Mouse (Mus musculus) hindbrain, embryonic 13.5 days (tissue): ENCODE measurements around the gene Aldob. TPM values are rescaled to one million over a fixed set of nuclear protein-coding genes. Genes with fewer than 3 reads are reported as not detected.
"Not testable (repeated sequence)": the region's sequence is repeated elsewhere in the genome, so short reads cannot be mapped to it uniquely, and the experiment has no call there.

Experiments used
- ATAC-seq: fragments of 200-750 bp; cut with Nextera tagmentation; 2 replicates; pipeline ENCODE4 v1.8.0; 2017; ENCODE audit warnings: moderate TSS enrichment; ENCODE audit not compliant: low FRiP score
- H3K27ac ChIP-seq: fragments of 300-500 bp; sonication (generic); 2 replicates; pipeline ENCODE4 v1.5.1; 2015; ENCODE audit warnings: inconsistent platforms, mild to moderate bottlenecking, moderate library complexity
- H3K27me3 ChIP-seq: fragments of 300-500 bp; sonication (generic); 2 replicates; pipeline ENCODE4 v1.6.1; 2015; ENCODE audit warnings: mild to moderate bottlenecking, inconsistent platforms
- H3K36me3 ChIP-seq: fragments of 300-500 bp; sonication (generic); 2 replicates; pipeline ENCODE4 v1.6.1; 2015; ENCODE audit warnings: mild to moderate bottlenecking, inconsistent platforms
- H3K4me1 ChIP-seq: fragments of 300-500 bp; sonication (generic); replicated peaks from 2 replicates; pipeline ENCODE4 v1.6.1; 2015; ENCODE audit warnings: inconsistent platforms
- H3K4me2 ChIP-seq: fragments of 300-500 bp; sonication (generic); 2 replicates; pipeline ENCODE4 v1.6.1; 2015; ENCODE audit warnings: inconsistent platforms, mild to moderate bottlenecking, moderate library complexity
- H3K4me3 ChIP-seq: fragments of 300-500 bp; sonication (generic); 2 replicates; pipeline ENCODE4 v1.5.1; 2015; ENCODE audit warnings: mild to moderate bottlenecking, inconsistent platforms
- H3K9ac ChIP-seq: fragments of 300-500 bp; sonication (generic); 2 replicates; pipeline ENCODE4 v1.6.1; 2015; ENCODE audit warnings: mild to moderate bottlenecking, inconsistent platforms
- H3K9me3 ChIP-seq: fragments of 300-500 bp; sonication (generic); 2 replicates; pipeline ENCODE4 v1.6.1; 2016; ENCODE audit warnings: inconsistent platforms
- WGBS: fragments of 180-500 bp; shearing (Covaris S2); methylation state at CpG from one replicate; pipeline ENCODE4 v1.1.7; 2015; 5-methylcytosine and 5-hydroxymethylcytosine counted together
- polyA plus RNA-seq: library from polyadenylated mRNA; unstranded; fragments of >200 nt; fragmentation: Nextera tagmentation; extraction: Ambion mirVana; gene quantifications from 2 replicates; pipeline ENCODE4 v1.2.1, GENCODE M21; 2015

The Aldob gene
- polyA plus RNA-seq, 1 experiment from 2014 or later, result not detected

GRCm38 (mm10) chr4:49521346-49521745 lies 28.0 kb downstream of the Aldob start:
- no peaks in the 10 kb centered on the region for H3K9me3 ChIP-seq
- peak overlapping the region; percentile 61 for H3K4me3 ChIP-seq
- peaks cover 24% of the 10 kb centered on the region for H3K36me3 ChIP-seq
- H3K9ac ChIP-seq, result peak overlapping the region; percentile 84
- peak overlapping the region; percentile 79 for H3K4me2 ChIP-seq
- no peaks in the 10 kb centered on the region for H3K27me3 ChIP-seq
- H3K4me1 ChIP-seq, result peaks cover 37% of the 10 kb centered on the region
- H3K27ac ChIP-seq, result peak overlapping the region; percentile 52; the same call in 1 of the 2 replicates
- peak; percentile 81 for ATAC-seq
- WGBS, result under 1% methylated on average over 17 of the region's 17 CpGs

DNA sequence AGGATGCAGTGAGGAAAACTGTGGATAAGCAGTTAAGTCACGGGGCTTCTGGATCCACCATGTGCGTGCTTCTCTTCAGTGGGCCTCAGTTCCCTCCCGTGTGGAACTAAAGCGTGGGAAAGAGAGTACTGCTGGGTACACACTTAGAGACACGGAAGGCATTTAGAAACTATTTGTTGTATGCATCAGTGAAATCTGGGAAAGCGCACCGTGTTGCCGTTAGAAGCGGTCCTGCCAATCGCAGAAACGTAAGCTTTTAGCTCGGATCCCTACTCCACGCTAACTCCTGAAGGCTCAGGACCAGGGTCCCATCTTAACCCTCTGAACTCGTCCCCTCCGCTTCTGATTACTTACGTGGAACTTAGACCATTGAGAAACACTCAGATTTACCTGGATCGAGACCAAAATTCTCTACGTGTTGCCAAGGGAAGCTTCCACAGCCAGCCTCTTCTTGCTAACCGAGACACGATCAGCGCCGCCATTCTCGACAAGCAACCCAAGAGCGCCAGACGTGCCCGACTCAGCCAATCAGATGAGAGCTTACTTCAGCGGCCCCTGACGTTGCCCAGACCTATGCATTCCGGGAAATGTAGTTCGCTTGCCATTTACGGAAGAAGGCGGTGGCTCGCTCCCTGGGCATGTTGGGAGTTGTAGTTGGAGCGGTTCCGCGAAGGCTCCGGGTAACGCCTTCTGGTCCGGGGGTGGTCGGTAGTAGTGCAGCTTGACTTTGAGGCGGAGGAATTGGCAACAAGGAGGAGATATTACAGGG lies 28.6 kb downstream of the Aldob start, which contains the start of the genes Mrpl50 and Zfp189:
Gene Mrpl50 (minus strand): TSS at position 522 of the 769 bp plus-strand sequence.
Gene Zfp189 (plus strand): TSS at position 605 of the 769 bp plus-strand sequence.
- H3K27ac ChIP-seq, result peak within 1 kb of the TSS; percentile 69
- H3K4me2 ChIP-seq, result peak within 1 kb of the TSS; percentile 79
- peaks cover 37% of the 10 kb centered on the region for H3K4me1 ChIP-seq
- peaks cover 18% of the 10 kb centered on the region for H3K36me3 ChIP-seq
- ATAC-seq, result peak; percentile 99
- H3K4me3 ChIP-seq, result peak within 1 kb of the TSS; percentile 61
- H3K9ac ChIP-seq, result peak within 1 kb of the TSS; percentile 84
- no peaks in the 10 kb centered on the region for H3K9me3 ChIP-seq
- H3K27me3 ChIP-seq, result no peaks in the 10 kb centered on the region
- under 1% methylated on average over 41 of the region's 41 CpGs for WGBS

- H3K9me3 ChIP-seq, result no peaks in the 10 kb centered on the region
- no peak overlapping the region for H3K9ac ChIP-seq
- H3K4me2 ChIP-seq, result peak overlapping the region; percentile 64
- no peak for ATAC-seq
- H3K4me1 ChIP-seq, result peaks cover 37% of the 10 kb centered on the region
- peaks cover 15% of the 10 kb centered on the region for H3K36me3 ChIP-seq
- no peak overlapping the region for H3K27ac ChIP-seq
- WGBS, result 76% methylated on average over 5 of the region's 5 CpGs
- no peak overlapping the region for H3K4me3 ChIP-seq
- no peaks in the 10 kb centered on the region for H3K27me3 ChIP-seq
These were observed 29.9 kb downstream of the Aldob start for GRCm38 (mm10) chr4:49519476-49519875.

GRCm38 (mm10) chr4:49514441-49514840 lies 34.9 kb downstream of the Aldob start:
- Histone ChIP-seq H3K27ac (no peak overlapping the region), H3K4me2 (no peak overlapping the region), H3K9me3 (no peaks in the 10 kb centered on the region), H3K4me1 (peaks cover 15% of the 10 kb centered on the region), H3K9ac (no peak overlapping the region), H3K27me3 (no peaks in the 10 kb centered on the region), H3K36me3 (peaks cover 24% of the 10 kb centered on the region), H3K4me3 (no peak overlapping the region)
- 99% methylated on average over 6 of the region's 6 CpGs for WGBS
- ATAC-seq, result no peak

- Histone ChIP-seq H3K4me1 (0 out of 2 replicates have a peak, but pooled peaks cover 5% of the 10 kb centered on the region), H3K27ac (no peak overlapping the region), H3K9ac (no peak overlapping the region), H3K27me3 (no peaks in the 10 kb centered on the region), H3K9me3 (no peaks in the 10 kb centered on the region), H3K4me2 (no peak overlapping the region), H3K36me3 (peaks cover 24% of the 10 kb centered on the region), H3K4me3 (no peak overlapping the region)
- ATAC-seq, result no peak
- 94% methylated on average over 4 of the region's 4 CpGs for WGBS
These were observed 36.7 kb downstream of the Aldob start for GRCm38 (mm10) chr4:49512636-49513035.

DNA sequence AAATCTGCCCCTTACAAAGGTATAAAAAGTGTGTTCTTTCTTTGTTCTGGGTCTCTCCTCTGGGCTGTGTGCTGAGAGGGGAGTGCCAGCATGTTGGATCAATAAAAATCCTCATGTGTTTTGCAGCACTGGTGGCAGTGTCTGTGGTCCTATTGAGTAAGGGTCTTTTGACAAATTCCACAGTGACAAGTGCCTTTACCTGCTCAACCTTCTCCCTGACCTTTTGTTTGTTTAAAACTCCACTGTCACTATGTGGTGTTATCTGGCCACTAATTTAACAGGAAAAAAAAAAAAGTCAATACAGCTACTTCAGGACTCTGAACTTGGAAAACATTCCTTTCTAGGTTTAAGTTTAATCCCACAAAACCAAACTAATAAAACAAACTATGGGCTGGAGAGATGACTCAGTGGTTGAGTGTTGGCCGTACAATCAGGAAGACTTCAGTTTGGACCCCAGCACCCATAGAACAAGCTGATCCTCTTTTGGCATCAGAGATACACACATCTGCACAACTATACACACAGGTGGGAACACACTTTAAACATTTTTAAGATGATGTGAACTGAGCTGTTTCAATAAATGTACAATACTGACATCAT lies 39.0 kb downstream of the Aldob start:
- not testable (repeated sequence) for H3K4me3 ChIP-seq, H3K27ac ChIP-seq, H3K4me1 ChIP-seq, H3K9ac ChIP-seq, ATAC-seq, H3K9me3 ChIP-seq, H3K27me3 ChIP-seq, H3K4me2 ChIP-seq
- peaks cover 24% of the 10 kb centered on the region for H3K36me3 ChIP-seq
- WGBS, result 100% methylated on average over 1 of the region's 1 CpGs

DNA sequence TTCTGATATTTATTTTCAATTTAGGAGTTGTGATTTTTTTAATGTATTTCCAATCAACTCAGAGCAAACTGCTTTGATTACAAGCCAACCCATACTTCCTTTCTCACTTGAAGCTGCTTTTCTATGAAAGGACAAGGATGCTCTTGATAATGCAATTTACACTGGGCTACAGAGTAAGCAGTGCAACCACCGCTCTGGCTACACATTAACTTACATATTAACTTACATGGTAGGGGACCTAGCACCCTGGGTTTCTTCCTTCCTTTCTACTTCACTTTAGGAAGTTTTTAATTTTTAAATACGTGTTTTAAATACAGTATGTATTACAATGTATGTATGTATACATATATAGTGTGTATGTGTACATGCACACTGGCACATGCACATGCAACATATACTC lies 40.2 kb downstream of the Aldob start:
- 93% methylated on average over 2 of the region's 2 CpGs for WGBS
- Histone ChIP-seq H3K4me3 (no peak overlapping the region), H3K36me3 (peaks cover 22% of the 10 kb centered on the region), H3K9ac (no peak overlapping the region), H3K27me3 (no peaks in the 10 kb centered on the region), H3K9me3 (no peaks in the 10 kb centered on the region), H3K27ac (no peak overlapping the region), H3K4me1 (no peaks in the 10 kb centered on the region), H3K4me2 (no peak overlapping the region)
- ATAC-seq, result no peak

GRCm38 (mm10) chr4:49506386-49506785 lies 43.0 kb downstream of the Aldob start, which contains the start of gene Baat:
Baat (minus strand) TSS chr4:49506557.
- no peak for ATAC-seq
- H3K9me3 ChIP-seq, result no peaks in the 10 kb centered on the region
- H3K4me3 ChIP-seq, result no peak within 1 kb of the TSS
- no peaks in the 10 kb centered on the region for H3K36me3 ChIP-seq
- H3K27me3 ChIP-seq, result no peaks in the 10 kb centered on the region
- no peak within 1 kb of the TSS for H3K4me2 ChIP-seq
- H3K9ac ChIP-seq, result no peak within 1 kb of the TSS
- H3K4me1 ChIP-seq, result no peaks in the 10 kb centered on the region
- no peak within 1 kb of the TSS for H3K27ac ChIP-seq
- WGBS, result 82% methylated on average over 3 of the region's 3 CpGs

GRCm38 (mm10) chr4:49503563-49503962 lies 45.8 kb downstream of the Aldob start:
- H3K27me3 ChIP-seq, result no peaks in the 10 kb centered on the region
- ATAC-seq, result no peak
- H3K36me3 ChIP-seq, result no peaks in the 10 kb centered on the region
- no peak overlapping the region for H3K4me2 ChIP-seq
- 88% methylated on average over 1 of the region's 1 CpGs for WGBS
- no peaks in the 10 kb centered on the region for H3K9me3 ChIP-seq
- H3K4me3 ChIP-seq, result no peak overlapping the region
- H3K27ac ChIP-seq, result no peak overlapping the region
- H3K9ac ChIP-seq, result no peak overlapping the region
- H3K4me1 ChIP-seq, result no peaks in the 10 kb centered on the region

Other genes with a start within 250 kb of the Aldob start
- gene Acnat2, start 141.4 kb downstream of the Aldob start, polyA plus RNA-seq, result not detected in 2 replicates
- gene Acnat1, start 75.6 kb downstream of the Aldob start, polyA plus RNA-seq, result not detected in 2 replicates
- 0.13 TPM in 1 of 2 replicates, not detected in the other for gene Baat, start 43.0 kb downstream of the Aldob start, polyA plus RNA-seq
- 76.9 and 78.8 TPM in 2 replicates for gene Mrpl50, start 28.5 kb downstream of the Aldob start, polyA plus RNA-seq
- gene Zfp189, start 28.4 kb downstream of the Aldob start, polyA plus RNA-seq, result 13.5 and 13.7 TPM in 2 replicates
- gene Tmem246, start 48.3 kb upstream of the Aldob start, polyA plus RNA-seq, result 62.7 and 67.1 TPM in 2 replicates
- gene Rnf20, start 82.5 kb upstream of the Aldob start, polyA plus RNA-seq, result 57.8 and 58.4 TPM in 2 replicates
- 0.28 and 0.42 TPM in 2 replicates for gene Ppp3r2, start 132.5 kb upstream of the Aldob start, polyA plus RNA-seq